Mouse (Mus musculus) monocyte, adult 5-6 weeks (primary cell): ENCODE results near the gene H2al1a. TPM values are rescaled to one million over a fixed set of nuclear protein-coding genes. Genes with fewer than 3 reads are reported as not detected.
"Not testable (repeated sequence)": the region's sequence is repeated elsewhere in the genome, so short reads cannot be mapped to it uniquely, and the experiment has no call there.

Source experiments
- ATAC-seq: fragments of 153-309, 156-312 bp; replicated peaks from 2 replicates; pipeline ENCODE4 v1.8.0; 2017; ENCODE audit warnings: mild to moderate bottlenecking; ENCODE audit not compliant: low TSS enrichment, insufficient number of reproducible peaks, severe bottlenecking, poor library complexity, low FRiP score
- total RNA-seq: library from RNA; stranded (forward); fragments of 200-1000, 200-491, 200-594 nt; gene quantifications from 3 replicates; pipeline ENCODE4 v1.2.3, GENCODE M21; 2017

Gene H2al1a
- total RNA-seq, 1 experiment from 2014 or later = not detected

GRCm38 (mm10) chrX:11321192-11321591 is 22.1 kb downstream of the H2al1a start, which contains the start of gene H2al1h:
TSS of gene H2al1h (plus strand) at chrX:11321492.
- not testable (repeated sequence) for ATAC-seq

DNA sequence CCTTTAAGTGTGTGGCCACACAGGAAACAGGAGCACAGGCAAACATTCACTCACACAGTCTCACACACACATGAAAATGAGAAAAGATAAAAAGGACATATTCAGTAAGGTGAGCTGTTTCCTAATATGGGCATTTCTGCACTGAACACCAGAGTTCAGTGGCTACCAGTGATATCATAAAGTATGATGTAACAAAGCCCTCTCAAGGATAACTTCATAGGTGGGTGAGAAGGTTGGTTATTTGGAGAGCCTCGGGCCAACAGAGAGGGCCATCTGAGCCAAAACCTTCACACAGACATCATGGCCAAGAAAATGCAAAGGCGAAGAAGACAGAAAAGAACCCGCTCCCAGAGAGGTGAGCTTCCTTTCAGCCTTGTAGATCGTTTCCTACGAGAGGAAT is 25.3 kb downstream of the H2al1a start, which contains the start of gene H2al1i:
Gene H2al1i (plus strand): TSS at position 301 of the 400 bp plus-strand sequence.
- ATAC-seq = not testable (repeated sequence)

DNA sequence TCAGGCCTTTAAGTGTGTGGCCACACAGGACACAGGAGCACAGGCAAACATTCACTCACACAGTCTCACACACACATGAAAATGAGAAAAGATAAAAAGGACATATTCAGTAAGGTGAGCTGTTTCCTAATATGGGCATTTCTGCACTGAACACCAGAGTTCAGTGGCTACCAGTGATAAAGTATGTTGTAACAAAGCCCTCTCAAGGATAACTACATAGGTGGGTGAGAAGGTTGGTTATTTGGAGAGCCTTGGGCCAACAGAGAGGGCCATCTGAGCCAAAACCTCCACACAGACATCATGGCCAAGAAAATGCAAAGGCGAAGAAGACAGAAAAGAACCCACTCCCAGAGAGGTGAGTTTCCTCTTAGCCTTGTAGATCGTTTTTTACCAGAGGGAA is 28.5 kb downstream of the H2al1a start, which contains the start of gene H2al1j:
Gene H2al1j (plus strand): TSS at position 301 of the 400 bp plus-strand sequence.
- ATAC-seq = not testable (repeated sequence)

- ATAC-seq = no peak
Measured at GRCm38 (mm10) chrX:11345762-11346161, 46.7 kb downstream of the H2al1a start.

DNA sequence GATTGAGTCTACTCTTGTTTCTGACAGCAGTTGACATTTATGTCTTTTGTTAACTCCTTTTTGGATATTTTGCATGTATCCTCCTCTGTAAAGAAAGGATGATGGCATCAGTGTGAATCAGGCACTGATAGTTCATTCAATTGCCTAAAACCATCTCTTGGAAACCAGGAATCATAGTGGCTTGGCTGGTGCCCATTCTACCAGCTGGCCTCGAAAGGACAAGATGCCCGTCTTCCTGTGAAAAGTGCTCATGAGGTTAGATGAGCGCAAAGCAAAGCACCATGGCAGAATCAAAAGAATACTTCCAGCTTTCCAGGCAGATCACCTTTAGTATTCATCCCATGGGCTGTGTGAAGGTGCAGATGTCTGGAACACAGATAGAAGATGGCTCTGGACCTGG is 47.7 kb downstream of the H2al1a start:
- ATAC-seq = no peak

Other genes with a start within 250 kb of the H2al1a start
- gene H2al1b, start 3.2 kb downstream of the H2al1a start, total RNA-seq = not detected in 3 replicates
- gene H2al1c, start 6.4 kb downstream of the H2al1a start, total RNA-seq = not detected in 3 replicates
- not detected in 3 replicates for gene H2al1d, start 9.6 kb downstream of the H2al1a start, total RNA-seq
- not detected in 3 replicates for gene H2al1e, start 12.7 kb downstream of the H2al1a start, total RNA-seq
- not detected in 3 replicates for gene H2al1f, start 15.9 kb downstream of the H2al1a start, total RNA-seq
- not detected in 3 replicates for gene H2al1g, start 19.0 kb downstream of the H2al1a start, total RNA-seq
- not detected in 3 replicates for gene H2al1h, start 22.2 kb downstream of the H2al1a start, total RNA-seq
- gene H2al1i, start 25.4 kb downstream of the H2al1a start, total RNA-seq = not detected in 3 replicates
- gene H2al1j, start 28.6 kb downstream of the H2al1a start, total RNA-seq = not detected in 3 replicates